Mouse (Mus musculus) cerebellum, adult 2 months (tissue): Measurements from ENCODE around the gene Vps35l. TPM values are rescaled to one million over a fixed set of nuclear protein-coding genes. Genes with fewer than 3 reads are reported as not detected.
A peak's percentile ranks its signal among the peaks of the same experiment; 100 is the strongest.

Experiments used
- DNase-seq, 2 experiments: peaks; one replicate each; pipeline ENCODE4 v3.0.0; 2021
- H3K27ac ChIP-seq: fragments of 200-500 bp; 2 replicates; pipeline ENCODE4 v1.5.1; 2012; ENCODE audit warnings: low read length, control low read depth, inconsistent platforms; ENCODE audit not compliant: insufficient read depth
- H3K27me3 ChIP-seq: fragments of 200-500 bp; 2 replicates; pipeline ENCODE4 v1.6.1; 2012; ENCODE audit warnings: inconsistent platforms, mild to moderate bottlenecking, low read length, moderate library complexity; ENCODE audit not compliant: control insufficient read depth, insufficient read depth
- H3K4me1 ChIP-seq: fragments of 200-500 bp; 2 replicates; pipeline ENCODE4 v1.6.1; 2011; ENCODE audit warnings: low read length; ENCODE audit not compliant: control insufficient read depth, insufficient read depth
- H3K4me3 ChIP-seq: fragments of 200-500 bp; replicated peaks from 2 replicates; pipeline ENCODE3; 2011; ENCODE audit warnings: mild to moderate bottlenecking, low read depth, low read length, control low read depth; ENCODE audit not compliant: insufficient read depth
- CTCF ChIP-seq: fragments of 200-500 bp; IDR thresholded peaks from 2 replicates; pipeline ENCODE4 v1.5.1; 2011; ENCODE audit warnings: low read depth, mild to moderate bottlenecking, control low read depth, low read length, moderate library complexity, borderline replicate concordance; ENCODE audit not compliant: insufficient read depth
- POLR2A ChIP-seq: fragments of 200-500 bp; IDR thresholded peaks from 2 replicates; pipeline ENCODE4 v1.6.1; 2011; ENCODE audit warnings: low read length, control low read depth, borderline replicate concordance; ENCODE audit not compliant: insufficient read depth
- WGBS: fragments of 180-500 bp; shearing (Covaris S2); methylation state at CpG from one replicate; pipeline ENCODE4 v1.1.7; 2018; 5-methylcytosine and 5-hydroxymethylcytosine counted together
- polyA plus RNA-seq: library from polyadenylated mRNA; depleted of rRNA; stranded (reverse); fragments of >200 nt; gene quantifications from 2 replicates; pipeline ENCODE4 v1.2.3, GENCODE M21; 2012

Gene Vps35l
- polyA plus RNA-seq, 1 experiment = 74.3 TPM

DNA sequence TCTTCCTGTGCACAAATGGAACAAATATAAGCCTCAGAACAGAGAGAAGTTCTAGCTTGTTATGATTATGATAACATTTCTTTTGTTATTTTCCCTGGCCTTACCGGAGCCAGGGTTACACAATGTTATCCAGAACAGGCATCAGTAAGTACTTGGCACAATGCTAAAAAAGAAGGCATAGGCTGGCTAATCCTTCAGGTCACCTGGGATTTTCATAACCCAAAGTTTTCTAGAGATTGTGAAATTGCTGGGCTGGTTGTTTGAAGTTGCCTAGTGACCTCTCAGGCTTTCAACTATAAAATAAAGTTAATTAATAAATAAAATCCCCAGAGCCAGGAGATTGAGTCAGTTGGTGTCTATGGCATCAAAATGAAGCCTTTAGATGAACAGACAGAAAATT is 25.2 kb upstream of the Vps35l start:
- no peak overlapping the region for H3K4me3 ChIP-seq
- no peaks in the 10 kb centered on the region for H3K27me3 ChIP-seq
- peaks cover 3% of the 10 kb centered on the region for H3K4me1 ChIP-seq
- TF ChIP-seq CTCF = no peak
- TF ChIP-seq POLR2A = no peak
- 92% methylated on average over 1 of the region's 1 CpGs for WGBS
- DNase-seq = no peak
- H3K27ac ChIP-seq = no peak overlapping the region

DNA sequence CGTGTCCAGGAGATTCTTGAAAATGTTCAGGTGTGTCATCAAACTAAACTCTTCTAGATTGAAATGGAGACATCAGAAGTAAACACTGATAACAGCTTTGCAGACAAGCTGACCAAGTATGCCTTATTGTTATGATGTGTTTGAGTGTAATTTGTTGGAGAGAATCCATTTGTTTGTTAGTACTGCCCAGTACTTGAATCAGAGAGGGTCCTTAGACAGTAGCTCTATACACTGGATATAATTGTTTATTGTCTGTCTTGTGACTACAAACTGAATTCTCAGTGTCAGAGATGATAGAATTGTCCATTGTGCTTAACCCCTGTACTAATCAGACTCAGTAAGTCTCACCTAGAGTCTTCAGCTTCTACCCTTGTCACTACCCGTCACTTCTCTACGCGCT is 22.0 kb upstream of the Vps35l start:
- H3K4me1 ChIP-seq = peaks cover 3% of the 10 kb centered on the region
- TF ChIP-seq POLR2A (no peak), CTCF (no peak)
- H3K27me3 ChIP-seq = no peaks in the 10 kb centered on the region
- WGBS = 91% methylated on average over 4 of the region's 4 CpGs
- no peak for DNase-seq
- H3K4me3 ChIP-seq = no peak overlapping the region
- H3K27ac ChIP-seq = no peak overlapping the region

DNA sequence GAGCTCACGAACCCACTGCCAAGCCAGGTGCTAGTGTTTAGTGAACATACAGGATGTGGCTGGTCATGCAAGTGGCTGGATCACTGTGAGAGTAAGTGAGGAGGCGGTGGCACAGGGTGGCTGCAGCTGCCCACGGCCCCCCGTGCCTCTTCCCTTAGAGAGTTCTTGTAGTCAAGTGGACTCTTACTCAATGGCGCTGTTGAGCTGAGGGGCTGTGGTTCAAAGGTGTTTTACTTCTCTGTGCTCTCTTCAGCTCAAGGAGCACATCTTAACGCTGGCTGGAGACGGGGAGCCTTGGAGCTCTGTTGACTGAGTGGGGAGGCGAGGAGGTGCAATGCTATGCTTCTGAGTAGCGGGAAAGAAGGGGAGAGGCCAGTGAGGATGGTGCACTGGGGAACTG is 16.1 kb upstream of the Vps35l start:
- no peaks in the 10 kb centered on the region for H3K27me3 ChIP-seq
- TF ChIP-seq POLR2A (no peak), CTCF (no peak)
- H3K27ac ChIP-seq = no peak overlapping the region
- H3K4me1 ChIP-seq = no peaks in the 10 kb centered on the region
- no peak overlapping the region for H3K4me3 ChIP-seq
- WGBS = 91% methylated on average over 9 of the region's 9 CpGs
- DNase-seq = no peak

DNA sequence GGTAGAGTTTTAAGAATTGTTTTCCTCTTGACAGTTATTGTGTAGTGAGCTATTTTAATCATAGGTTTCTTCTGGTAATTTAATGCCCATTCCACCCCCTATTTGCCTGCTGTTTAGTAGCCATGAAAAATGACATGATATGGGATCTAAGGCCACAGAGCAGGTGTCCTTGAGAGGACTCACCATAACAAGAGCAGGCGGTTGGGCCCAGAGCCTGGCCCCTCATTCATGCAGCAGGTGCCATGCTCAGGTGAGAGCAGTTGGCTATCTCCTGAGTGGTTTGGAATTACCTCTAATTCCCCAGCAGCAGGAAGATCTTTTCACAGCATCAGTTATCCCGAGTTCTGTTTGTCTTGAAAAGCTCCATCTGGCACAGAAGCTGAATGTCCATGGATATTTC is 14.6 kb upstream of the Vps35l start:
- H3K27ac ChIP-seq = no peak overlapping the region
- 72% methylated on average over 2 of the region's 2 CpGs for WGBS
- H3K4me3 ChIP-seq = no peak overlapping the region
- no peak for DNase-seq
- no peaks in the 10 kb centered on the region for H3K4me1 ChIP-seq
- TF ChIP-seq POLR2A (no peak), CTCF (no peak)
- no peaks in the 10 kb centered on the region for H3K27me3 ChIP-seq

DNA sequence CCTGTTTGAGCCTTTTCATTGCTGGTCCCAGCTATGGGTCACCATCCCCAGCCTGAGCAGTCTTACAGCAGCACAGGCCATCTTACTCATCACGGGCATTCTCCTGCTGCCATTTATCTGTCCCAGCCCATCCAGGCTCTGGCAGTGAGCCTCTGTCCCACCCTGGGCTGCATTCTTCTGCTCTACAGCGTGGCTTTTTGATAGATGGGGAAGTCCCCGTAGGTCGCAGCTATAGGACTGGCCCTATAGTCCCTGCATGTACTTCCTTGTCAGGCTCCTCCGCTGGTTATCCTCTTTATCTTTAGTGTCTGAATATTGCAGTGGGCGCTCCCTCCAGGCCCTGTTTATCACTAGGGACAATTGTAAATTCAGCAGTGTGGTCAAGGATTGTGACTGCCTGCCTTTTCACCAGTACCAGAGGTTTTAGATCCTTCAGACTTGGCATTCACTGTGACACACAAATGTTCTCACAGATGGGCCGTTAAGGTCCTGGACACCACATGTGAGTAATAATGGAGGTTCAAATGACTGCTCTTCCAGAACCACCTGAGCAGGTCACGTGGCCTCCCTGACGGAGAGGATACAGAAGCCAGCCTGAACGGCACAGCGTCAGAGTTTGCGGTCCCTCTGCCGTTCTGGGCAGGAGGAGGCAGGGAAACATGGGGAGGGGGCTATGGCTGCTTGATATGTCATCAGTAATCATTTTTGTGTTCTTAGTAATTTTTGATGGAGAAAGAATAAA is 11.0 kb upstream of the Vps35l start:
- no peaks in the 10 kb centered on the region for H3K4me1 ChIP-seq
- H3K27me3 ChIP-seq = no peaks in the 10 kb centered on the region
- no peak overlapping the region for H3K4me3 ChIP-seq
- no peak for DNase-seq
- TF ChIP-seq POLR2A (no peak), CTCF (no peak)
- no peak overlapping the region for H3K27ac ChIP-seq
- WGBS = 89% methylated on average over 13 of the region's 13 CpGs

DNA sequence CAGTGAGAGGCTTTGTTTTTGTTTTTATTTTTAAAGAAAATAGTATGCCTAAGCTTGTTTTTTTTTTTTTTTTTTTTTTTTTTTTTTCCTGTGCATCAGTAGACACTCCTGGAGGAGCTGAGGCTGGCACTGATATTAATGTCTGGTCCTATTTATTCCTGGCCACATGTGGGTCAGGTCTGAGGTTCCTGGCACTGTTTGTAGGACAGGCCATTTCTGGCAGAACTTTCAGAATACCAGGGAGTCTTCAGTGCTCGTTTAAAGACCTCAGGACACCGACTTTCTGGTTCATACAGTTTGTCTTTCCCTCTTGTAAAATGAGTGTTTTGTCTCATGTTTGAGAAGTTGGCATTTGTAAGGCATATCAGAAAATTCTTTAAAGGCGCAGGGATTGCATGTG is 8.2 kb upstream of the Vps35l start:
- Histone ChIP-seq H3K4me1 (no peaks in the 10 kb centered on the region), H3K4me3 (no peak overlapping the region), H3K27ac (no peak overlapping the region), H3K27me3 (no peaks in the 10 kb centered on the region)
- WGBS = 70% methylated on average over 3 of the region's 3 CpGs
- no peak for DNase-seq
- TF ChIP-seq POLR2A = no peak
- TF ChIP-seq CTCF = no peak

DNA sequence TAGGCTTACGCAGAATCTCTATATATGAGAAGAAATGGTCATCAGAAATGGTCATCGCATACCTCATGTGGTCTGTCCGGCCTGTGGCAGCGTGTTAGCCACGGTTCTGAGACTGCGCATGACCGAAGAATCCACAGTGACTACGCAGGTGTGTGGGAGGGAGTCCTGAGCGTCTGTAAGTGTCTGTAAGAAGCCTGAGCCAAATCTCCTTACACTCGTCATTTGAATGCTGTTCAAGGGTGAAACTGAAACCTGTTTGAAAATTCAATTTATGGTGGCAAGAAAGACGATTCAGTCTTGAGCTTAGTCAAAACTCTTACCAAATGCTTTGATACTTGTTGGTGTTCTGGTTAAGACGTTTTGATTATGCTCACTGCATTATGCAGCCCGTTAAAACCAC is 6.8 kb upstream of the Vps35l start:
- TF ChIP-seq CTCF (no peak), POLR2A (no peak)
- Histone ChIP-seq H3K4me1 (no peaks in the 10 kb centered on the region), H3K27me3 (no peaks in the 10 kb centered on the region), H3K4me3 (no peak overlapping the region), H3K27ac (no peak overlapping the region)
- no peak for DNase-seq
- 95% methylated on average over 13 of the region's 13 CpGs for WGBS

DNA sequence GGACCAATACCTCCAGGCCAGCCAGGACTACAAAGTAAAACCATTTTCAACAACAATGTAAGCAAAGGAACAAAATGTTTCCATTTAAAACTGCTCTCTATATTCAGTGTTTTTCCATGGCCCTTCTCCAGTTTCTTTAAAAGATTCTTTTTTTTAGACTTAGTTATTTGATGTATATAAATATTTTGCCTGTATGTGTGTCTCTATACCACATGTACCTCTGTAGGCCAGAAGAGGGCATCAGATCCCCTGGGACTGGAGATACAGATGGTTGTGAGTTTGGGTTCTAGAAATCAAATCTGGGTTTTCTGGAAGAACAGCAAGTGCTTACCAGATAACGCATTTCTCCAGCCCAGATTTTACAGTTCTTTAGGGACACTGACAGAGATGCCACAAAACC is 1.3 kb upstream of the Vps35l start:
- DNase-seq = peak in 1 of 2 experiments; percentile 16
- no peak overlapping the region for H3K4me3 ChIP-seq
- 78% methylated on average over 1 of the region's 1 CpGs for WGBS
- no peaks in the 10 kb centered on the region for H3K27me3 ChIP-seq
- peaks cover 9% of the 10 kb centered on the region; the same call in 1 of the 2 replicates for H3K4me1 ChIP-seq
- no peak overlapping the region for H3K27ac ChIP-seq
- TF ChIP-seq POLR2A (no peak), CTCF (no peak)
